Mouse (Mus musculus) embryonic stem cell, embryonic (primary cell): ENCODE measurements around the gene Hipk3.

Experiments
- CTCF ChIA-PET, 4 experiments: fragments of 300-600 bp in 2 of 4; fragments of 350-600 bp in 2 of 4; sonication (Branson Sonifier 250); formaldehyde crosslinking; loops; one replicate each; lab custom pipeline; 2022; ENCODE audit warnings: inconsistent platforms in 2 of 4; lab: Charles Lee
- POLR2A ChIA-PET, 4 experiments: fragments of 300-600 bp in 2 of 4; fragments of 350-600 bp in 2 of 4; sonication (Branson Sonifier 250); formaldehyde crosslinking; loops; one replicate each; lab custom pipeline; 2022; ENCODE audit warnings: antibody characterized with exemption in 4 of 4, inconsistent platforms in 1 of 4; lab: Charles Lee

Hipk3 gene

GRCm38 (mm10) chr2:104493951-104494800, at the start of gene Hipk3:
TSS of gene Hipk3 (minus strand) at chr2:104494446.
- ChIA-PET POLR2A (interaction anchor here (0.6 to 2.5 kb wide), 21 partner anchors 16 to 458 kb away, joined by 3 to 13 read pairs (median 4); partner anchors contain the start of genes Cstf3 (in 3 of the 4), A930018P22Rik (in 1 of the 4) and Depdc7 (in 1 of the 4)), CTCF (interaction anchor here in 3 of 4 experiments (0.6 to 1.7 kb wide), 3 partner anchors 8 to 20 kb away, joined by 3 to 6 read pairs (median 4); no protein-coding TSS in a partner anchor)

- CTCF ChIA-PET, result no interaction called here
- POLR2A ChIA-PET, result interaction anchor here in 3 of 4 experiments (0.7 to 1.1 kb wide), 4 partner anchors 9 to 90 kb away, joined by 3 read pairs; partner anchors contain the start of gene Cstf3 (in 1 of the 3)
These were observed 46.0 kb upstream of the Hipk3 start for GRCm38 (mm10) chr2:104540286-104540685.

- CTCF ChIA-PET, result interaction anchor here in 1 of 4 experiments (0.5 kb wide), 1 partner anchor 466 kb away, joined by 3 read pairs; no protein-coding TSS in a partner anchor
- POLR2A ChIA-PET, result interaction anchor here in 1 of 4 experiments (1.2 kb wide), 1 partner anchor 24 kb away, joined by 6 read pairs; no protein-coding TSS in a partner anchor
These were observed 40.5 kb upstream of the Hipk3 start for GRCm38 (mm10) chr2:104534751-104535150.

- POLR2A ChIA-PET, result interaction anchor here in 1 of 4 experiments (0.7 kb wide), 1 partner anchor 58 kb away, joined by 3 read pairs; the partner anchor contains the start of gene Cstf3
These were observed 38.3 kb upstream of the Hipk3 start for GRCm38 (mm10) chr2:104532548-104532947.

DNA sequence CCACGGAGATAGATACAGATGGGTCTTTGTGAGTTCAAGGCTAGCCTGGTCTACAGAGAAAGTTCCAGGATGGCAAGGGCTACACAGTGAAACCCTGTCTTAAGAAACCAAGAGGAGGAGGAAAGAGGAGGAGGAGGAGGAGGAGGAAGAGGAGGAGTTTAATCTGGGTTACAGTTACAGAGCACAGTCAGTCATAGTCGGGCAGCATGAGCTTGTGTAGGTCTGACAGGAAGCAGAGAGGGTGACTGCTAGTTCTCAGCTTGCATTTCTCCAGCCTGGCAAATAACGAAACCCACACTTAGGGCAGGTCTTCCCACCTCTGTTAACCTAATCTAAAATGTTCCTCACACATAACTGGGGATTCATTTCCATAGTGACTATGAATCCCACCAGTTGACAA, 32.3 kb upstream of the Hipk3 start:
- POLR2A ChIA-PET, result interaction anchor here in 1 of 4 experiments (0.7 to 1.3 kb wide), 2 partner anchors 17 to 32 kb away, joined by 3 to 4 read pairs; partner anchors contain the start of gene Hipk3
- CTCF ChIA-PET, result interaction anchor here in 1 of 4 experiments (0.7 kb wide), 1 partner anchor 14 kb away, joined by 3 read pairs; no protein-coding TSS in a partner anchor

More at GRCm38 (mm10) chr2:104532548-104532947, 38.3 kb upstream of the Hipk3 start:
- CTCF ChIA-PET, result interaction anchor here in 1 of 4 experiments (0.6 kb wide), 1 partner anchor 56 kb away, joined by 5 read pairs; no protein-coding TSS in a partner anchor

DNA sequence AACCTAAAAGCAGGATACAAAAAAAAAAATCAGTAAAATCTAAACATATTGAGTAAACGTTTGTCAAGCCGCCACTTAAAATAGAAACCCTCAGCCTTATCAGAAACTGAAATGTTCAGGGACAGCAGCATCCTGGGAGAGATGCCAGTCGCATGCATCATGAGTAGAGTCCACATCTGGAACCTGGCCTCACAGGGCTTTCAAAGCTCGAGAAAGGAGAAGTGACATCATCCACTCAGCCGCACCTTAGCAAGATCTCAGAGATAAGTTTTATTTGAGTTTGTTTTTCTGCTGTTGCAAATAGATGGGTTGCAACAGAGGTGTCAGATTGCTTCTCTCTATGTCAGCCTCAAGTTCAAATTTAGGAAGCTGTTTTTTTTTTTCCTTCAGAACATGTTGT, 31.3 kb upstream of the Hipk3 start:
- CTCF ChIA-PET, result no interaction called here

DNA sequence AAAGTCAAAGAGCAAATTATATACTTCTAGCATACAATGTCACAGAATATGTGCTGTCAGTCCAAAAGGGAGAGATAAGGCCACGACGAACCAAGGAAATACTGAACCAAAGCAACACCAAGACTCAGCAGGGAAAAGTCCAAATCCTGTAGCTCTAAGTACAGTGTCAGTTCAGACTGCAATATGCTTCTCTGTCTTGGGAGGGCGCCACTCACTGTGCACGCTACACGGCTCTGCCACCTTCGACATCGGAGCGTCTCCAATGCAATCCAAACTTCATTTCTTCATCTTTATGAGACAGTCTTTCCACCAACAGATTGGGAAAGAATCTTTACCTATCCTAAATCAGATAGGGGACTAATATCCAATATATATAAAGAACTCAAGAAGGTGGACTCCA, 17.4 kb upstream of the Hipk3 start:
- ChIA-PET CTCF (interaction anchor here (0.5 to 1.6 kb wide), 12 partner anchors 8 to 92 kb away, joined by 3 to 7 read pairs (median 3); no protein-coding TSS in a partner anchor), POLR2A (interaction anchor here in 3 of 4 experiments (0.8 to 2.0 kb wide), 7 partner anchors 12 to 79 kb away, joined by 3 to 7 read pairs (median 3); partner anchors contain the start of genes Cstf3 (in 1 of the 3) and Hipk3 (in 1 of the 3))

More for the DNA sequence above, 31.3 kb upstream of the Hipk3 start:
- POLR2A ChIA-PET, result interaction anchor here in 2 of 4 experiments (1.3 to 1.4 kb wide), 2 partner anchors 16 to 33 kb away, joined by 3 to 4 read pairs; no protein-coding TSS in a partner anchor

DNA sequence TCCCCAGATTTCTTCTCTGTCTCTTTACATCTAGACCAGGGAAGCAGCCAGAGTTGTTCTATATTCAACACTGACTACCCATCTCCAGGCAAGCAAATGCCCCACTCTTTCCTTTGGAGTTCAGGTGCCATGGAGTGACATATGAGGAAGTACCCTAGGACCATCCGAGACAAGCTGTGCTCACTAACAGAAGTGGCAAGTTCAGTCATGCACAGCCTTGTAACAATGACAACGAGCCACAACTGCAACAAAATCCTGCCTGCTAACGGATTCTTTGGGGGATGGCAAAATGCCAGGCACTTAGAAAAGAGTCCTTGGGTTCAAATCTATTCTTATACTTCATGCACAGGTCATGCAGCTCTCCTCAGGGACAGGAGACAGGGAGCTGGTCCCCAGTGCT, 8.1 kb upstream of the Hipk3 start:
- ChIA-PET POLR2A (interaction anchor here in 1 of 4 experiments (0.9 to 1.0 kb wide), 2 partner anchors 16 to 88 kb away, joined by 3 read pairs; partner anchors contain the start of gene Cstf3), CTCF (interaction anchor here in 3 of 4 experiments (0.5 to 1.8 kb wide), 3 partner anchors 8 to 11 kb away, joined by 3 to 6 read pairs (median 6); partner anchors contain the start of gene Hipk3 (in 1 of the 3))

DNA sequence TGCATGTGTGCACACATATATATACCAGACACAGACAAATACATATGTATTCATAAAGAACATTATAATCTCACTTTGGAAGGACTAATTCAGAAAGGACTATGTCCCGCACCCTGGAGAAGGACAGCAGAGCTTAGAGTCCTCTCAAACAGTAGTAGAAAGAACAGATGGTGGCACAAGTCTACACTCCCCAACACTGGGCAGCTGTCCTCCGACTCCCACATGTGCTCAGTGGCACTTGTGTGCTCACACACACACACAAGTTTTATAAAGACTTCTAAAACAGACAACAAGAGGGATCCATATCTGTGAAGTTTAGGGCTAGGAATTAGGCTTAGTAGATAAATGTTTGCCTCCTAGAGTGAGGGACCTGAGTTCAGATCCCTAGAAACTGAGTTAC, 6.8 kb upstream of the Hipk3 start:
- ChIA-PET CTCF (interaction anchor here in 1 of 4 experiments (1.8 kb wide), 1 partner anchor 10 kb away, joined by 6 read pairs; no protein-coding TSS in a partner anchor), POLR2A (no interaction called here)

- CTCF ChIA-PET, result interaction anchor here in 2 of 4 experiments (0.6 to 1.6 kb wide), 3 partner anchors 14 to 23 kb away, joined by 3 to 7 read pairs (median 4); no protein-coding TSS in a partner anchor
- POLR2A ChIA-PET, result interaction anchor here in 2 of 4 experiments (0.8 to 3.2 kb wide), 10 partner anchors 11 to 352 kb away, joined by 3 to 11 read pairs (median 3); partner anchors contain the start of gene Cstf3 (in 2 of the 2)
These were observed 3.5 kb upstream of the Hipk3 start for GRCm38 (mm10) chr2:104497771-104498170.

DNA sequence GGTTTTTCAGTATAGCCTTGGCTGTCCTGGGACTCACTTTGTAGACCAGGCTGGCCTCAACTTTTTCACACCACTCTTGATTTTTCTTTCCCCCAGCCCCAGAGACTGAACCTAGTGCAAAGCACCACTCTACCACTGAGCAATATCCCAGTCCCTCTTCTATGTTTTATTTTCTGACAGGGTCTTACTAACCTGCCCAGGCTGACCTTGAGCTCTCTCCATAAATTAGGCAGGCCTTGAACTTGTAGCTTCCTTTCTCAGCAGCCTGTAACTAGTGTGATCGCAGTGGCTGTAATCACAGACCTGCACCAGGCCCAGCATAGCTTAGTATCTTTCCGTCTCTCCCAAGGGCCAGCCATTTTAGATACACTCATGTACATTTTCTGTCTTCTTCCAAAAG, 3.0 kb upstream of the Hipk3 start:
- CTCF ChIA-PET, result interaction anchor here in 1 of 4 experiments (1.6 kb wide), 1 partner anchor 14 kb away, joined by 7 read pairs; no protein-coding TSS in a partner anchor
- POLR2A ChIA-PET, result interaction anchor here in 2 of 4 experiments (0.8 to 3.2 kb wide), 9 partner anchors 11 to 351 kb away, joined by 3 to 11 read pairs (median 3); partner anchors contain the start of gene Cstf3 (in 2 of the 2)

DNA sequence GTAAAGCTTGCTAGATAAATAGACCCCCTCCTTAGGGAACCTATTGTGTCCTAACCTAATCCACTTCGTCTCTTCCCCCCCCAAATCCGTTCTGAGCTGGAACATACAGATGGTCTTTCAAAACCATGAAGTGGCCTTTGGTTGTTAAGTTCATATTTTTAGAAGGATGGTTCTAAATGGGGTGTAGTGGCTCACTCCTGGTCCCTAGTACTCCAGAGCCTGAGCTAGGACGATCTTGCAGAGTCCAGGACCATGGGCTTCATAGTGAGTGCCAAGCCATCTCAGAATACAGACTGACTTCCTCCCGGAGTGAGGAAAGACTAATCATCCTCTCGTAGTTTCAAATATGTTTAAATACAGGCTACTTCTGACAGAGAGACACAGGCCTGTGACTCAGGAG, 2.0 kb upstream of the Hipk3 start:
- CTCF ChIA-PET, result interaction anchor here in 2 of 4 experiments (0.7 to 1.7 kb wide), 2 partner anchors 15 kb away, joined by 3 to 4 read pairs; no protein-coding TSS in a partner anchor
- POLR2A ChIA-PET, result interaction anchor here in 1 of 4 experiments (0.8 kb wide), 1 partner anchor 94 kb away, joined by 3 read pairs; the partner anchor contains the start of gene Cstf3

- ChIA-PET POLR2A (interaction anchor here (0.6 to 2.5 kb wide), 21 partner anchors 16 to 459 kb away, joined by 3 to 13 read pairs (median 4); partner anchors contain the start of genes Cstf3 (in 3 of the 4), A930018P22Rik (in 1 of the 4) and Depdc7 (in 1 of the 4)), CTCF (interaction anchor here in 2 of 4 experiments (0.6 to 1.7 kb wide), 2 partner anchors 7 to 17 kb away, joined by 4 to 6 read pairs; no protein-coding TSS in a partner anchor)
These were observed 547 bp upstream of the Hipk3 start for GRCm38 (mm10) chr2:104494801-104495185.

- POLR2A ChIA-PET, result interaction anchor here in 3 of 4 experiments (0.6 to 2.5 kb wide), 9 partner anchors 11 to 447 kb away, joined by 3 to 13 read pairs (median 5); partner anchors contain the start of genes Cstf3 (in 2 of the 3) and A930018P22Rik (in 1 of the 3)
- CTCF ChIA-PET, result interaction anchor here in 1 of 4 experiments (1.0 kb wide), 1 partner anchor 21 kb away, joined by 3 read pairs; no protein-coding TSS in a partner anchor
These were observed 960 bp downstream of the Hipk3 start for GRCm38 (mm10) chr2:104493021-104493950.

DNA sequence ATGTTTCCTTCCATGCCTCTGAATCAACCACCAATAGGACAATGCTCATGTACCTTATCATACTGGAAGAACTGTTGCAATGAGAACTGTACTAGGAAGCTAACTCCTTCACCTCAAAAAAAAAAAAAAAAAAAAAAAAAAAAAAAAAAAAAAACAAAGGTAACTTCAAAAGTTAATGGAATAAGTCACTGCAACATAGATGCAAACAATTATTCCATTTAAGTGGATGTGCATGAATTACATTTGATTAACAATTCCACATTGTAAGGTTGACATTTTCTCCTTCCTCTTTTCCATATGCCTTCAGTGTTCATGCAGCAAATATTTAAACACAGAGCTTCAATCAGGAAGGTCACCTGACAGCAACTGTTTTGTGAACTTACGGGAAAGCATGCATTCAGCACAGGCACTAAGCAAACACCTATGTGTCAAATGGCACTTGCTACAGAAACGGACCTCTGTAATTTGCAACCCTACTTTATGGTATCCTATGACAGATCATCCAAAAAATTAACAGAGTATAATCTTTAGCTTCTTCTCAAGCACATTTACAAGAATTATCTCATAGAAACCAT, 2.9 kb downstream of the Hipk3 start:
- POLR2A ChIA-PET, result interaction anchor here in 1 of 4 experiments (0.9 to 1.7 kb wide), 9 partner anchors 16 to 394 kb away, joined by 3 to 4 read pairs (median 4); partner anchors contain the start of genes Cstf3 and D430041D05Rik
- CTCF ChIA-PET, result interaction anchor here in 2 of 4 experiments (0.7 to 0.8 kb wide), 2 partner anchors 20 to 194 kb away, joined by 3 to 4 read pairs; no protein-coding TSS in a partner anchor

- ChIA-PET CTCF (no interaction called here), POLR2A (interaction anchor here in 1 of 4 experiments (0.9 to 1.6 kb wide), 4 partner anchors 80 to 100 kb away, joined by 3 to 4 read pairs (median 4); partner anchors contain the start of genes Cstf3 and D430041D05Rik)
These were observed 3.5 kb downstream of the Hipk3 start for GRCm38 (mm10) chr2:104490761-104491160.
